Mouse (Mus musculus): ENCODE data around the gene Hyls1.

Gene Hyls1

GRCm38 (mm10) chr9:35556494-35557102, 13.6 kb downstream of the Hyls1 start:
- peak; percentile 40; the same call in 1 of the 2 replicates for TF ChIP-seq GATA4 (IDR thresholded peaks at IDR 0.05; ENCODE audit: insufficient replicate concordance, low read length)

DNA sequence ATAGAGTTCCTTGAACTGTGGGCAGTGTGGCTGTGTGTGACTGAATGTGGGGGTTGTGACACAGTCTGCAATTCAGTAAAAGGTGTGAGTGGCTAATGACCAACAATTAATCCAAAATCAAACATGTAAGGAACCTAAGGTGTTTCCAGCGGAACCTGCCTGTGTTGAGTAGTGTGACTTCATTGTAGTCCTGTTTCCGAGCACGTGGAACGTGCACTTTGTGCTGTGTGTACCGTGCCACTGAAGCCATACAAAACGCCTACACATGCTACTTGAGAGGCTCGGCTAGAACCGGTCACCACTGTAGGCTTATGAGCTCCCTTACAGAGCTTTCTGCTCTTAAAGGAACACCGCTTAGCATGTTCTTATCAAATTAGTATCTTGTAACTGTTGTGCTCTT, 21.7 kb downstream of the Hyls1 start:
- no peak for TF ChIP-seq GATA4 (IDR thresholded peaks at IDR 0.05; ENCODE audit: insufficient replicate concordance, low read length)

DNA sequence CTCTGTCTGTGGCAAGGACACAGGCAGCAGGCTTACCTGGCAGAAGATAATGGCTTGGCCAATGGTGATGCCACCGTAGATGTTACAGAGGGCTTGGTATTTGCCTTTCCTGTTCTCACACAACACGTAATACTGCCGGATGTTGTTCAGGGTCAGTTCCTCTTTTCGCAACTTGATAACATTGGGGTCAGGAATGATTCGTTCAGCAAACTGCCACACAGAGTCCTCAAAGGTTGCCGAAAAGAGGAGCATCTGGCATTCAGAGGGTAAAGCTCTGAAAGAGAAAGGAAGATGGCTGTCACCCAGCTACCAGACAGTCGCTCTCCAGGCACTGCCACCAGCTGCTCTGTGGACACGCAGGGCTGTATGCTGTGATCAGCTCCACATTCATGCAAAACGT, 23.5 kb downstream of the Hyls1 start:
- no peak for TF ChIP-seq GATA4 (IDR thresholded peaks at IDR 0.05; ENCODE audit: insufficient replicate concordance, low read length)

DNA sequence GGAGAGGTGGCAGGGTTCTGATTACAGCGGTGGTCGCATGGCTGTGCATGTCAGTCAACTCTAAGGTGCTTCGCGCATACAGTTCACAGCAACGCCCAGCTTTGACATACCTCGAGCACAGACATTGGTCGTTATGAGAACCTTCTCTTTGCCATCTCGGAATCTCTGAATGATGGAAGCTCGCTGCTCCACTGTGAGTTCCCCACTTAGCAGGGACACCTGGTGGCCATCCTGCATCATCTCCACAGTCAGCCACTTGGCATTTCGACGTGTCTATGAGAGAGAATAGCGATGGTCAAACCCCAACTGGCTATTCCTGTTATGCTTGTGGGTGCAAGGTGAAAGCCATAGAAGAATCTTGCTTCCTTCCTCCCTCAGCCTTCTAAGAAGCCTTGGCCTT, 24.5 kb downstream of the Hyls1 start:
- TF ChIP-seq GATA4 (IDR thresholded peaks at IDR 0.05; ENCODE audit: insufficient replicate concordance, low read length) = no peak

GRCm38 (mm10) chr9:35544666-35545065, 25.5 kb downstream of the Hyls1 start:
- no peak for TF ChIP-seq GATA4 (IDR thresholded peaks at IDR 0.05; ENCODE audit: insufficient replicate concordance, low read length)

- no peak for TF ChIP-seq GATA4 (IDR thresholded peaks at IDR 0.05; ENCODE audit: insufficient replicate concordance, low read length)
Observed at GRCm38 (mm10) chr9:35543099-35543860, 26.9 kb downstream of the Hyls1 start.

GRCm38 (mm10) chr9:35541941-35542340, 28.3 kb downstream of the Hyls1 start:
- TF ChIP-seq GATA4 (IDR thresholded peaks at IDR 0.05; ENCODE audit: insufficient replicate concordance, low read length) = no peak

GRCm38 (mm10) chr9:35541488-35541887, 28.7 kb downstream of the Hyls1 start:
- TF ChIP-seq GATA4 (IDR thresholded peaks at IDR 0.05; ENCODE audit: insufficient replicate concordance, low read length) = no peak

- TF ChIP-seq GATA4 (IDR thresholded peaks at IDR 0.05; ENCODE audit: insufficient replicate concordance, low read length) = no peak
Observed at GRCm38 (mm10) chr9:35541024-35541423, 29.2 kb downstream of the Hyls1 start.

GRCm38 (mm10) chr9:35539001-35539750, 31.0 kb downstream of the Hyls1 start:
- TF ChIP-seq GATA4 (IDR thresholded peaks at IDR 0.05; ENCODE audit: insufficient replicate concordance, low read length) = no peak

DNA sequence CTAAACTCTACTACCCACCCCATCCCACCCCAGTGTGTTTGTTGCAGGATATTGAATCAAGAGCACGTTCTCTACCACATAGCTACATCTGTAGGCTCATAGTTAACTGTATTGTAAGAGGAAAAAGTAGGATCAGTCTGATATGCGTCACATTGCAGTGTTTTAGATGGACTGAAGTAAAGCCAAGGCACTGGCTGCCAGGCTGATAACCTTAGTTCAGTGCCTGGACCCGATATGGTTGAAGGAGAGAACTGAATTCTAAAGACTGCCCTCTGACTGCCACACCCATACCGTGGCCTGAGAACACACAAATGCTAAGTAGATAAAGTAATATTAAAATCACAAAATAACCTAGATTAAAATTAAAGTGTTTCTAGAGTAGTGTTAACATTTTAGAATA, 34.3 kb downstream of the Hyls1 start:
- TF ChIP-seq GATA4 (IDR thresholded peaks at IDR 0.05; ENCODE audit: insufficient replicate concordance, low read length) = no peak

DNA sequence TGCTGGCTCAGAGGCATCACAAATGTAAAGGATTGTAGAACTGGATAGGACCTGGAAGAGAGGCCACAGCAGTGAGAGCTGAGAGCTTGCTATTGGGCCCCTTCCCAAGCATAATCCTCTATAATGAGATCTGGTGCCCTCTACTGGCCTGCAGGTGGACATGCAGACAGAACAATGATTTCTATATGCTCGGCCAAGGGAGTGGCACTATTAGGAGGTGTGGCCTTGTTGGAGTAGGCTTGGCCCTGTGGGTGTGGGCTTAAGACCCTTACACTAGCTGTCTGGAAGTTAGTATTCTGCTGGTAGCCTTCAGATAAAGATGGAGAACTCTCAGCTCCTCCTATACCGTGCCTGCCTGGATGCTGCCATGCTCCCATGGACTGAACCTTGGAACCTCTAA, 35.1 kb downstream of the Hyls1 start:
- TF ChIP-seq GATA4 (IDR thresholded peaks at IDR 0.05; ENCODE audit: insufficient replicate concordance, low read length) = no peak

DNA sequence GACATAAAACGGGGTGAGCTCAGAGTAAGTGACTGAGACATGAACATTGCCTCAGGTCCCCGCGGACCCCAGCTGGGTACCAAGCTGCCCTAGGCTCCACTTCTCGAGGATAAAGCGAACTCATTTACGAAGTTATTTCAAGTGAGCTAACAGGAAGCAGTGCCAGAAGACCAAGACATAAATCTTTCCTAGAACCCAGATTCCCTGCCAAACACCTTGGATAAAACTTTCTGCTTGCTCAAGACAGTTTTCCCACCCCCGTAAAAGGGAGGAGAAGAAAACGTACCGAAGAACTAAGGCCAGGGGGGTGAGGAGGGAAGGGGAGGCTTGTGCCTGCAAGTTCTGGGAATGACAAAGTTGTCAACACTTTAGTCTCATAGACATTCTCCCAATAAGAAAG, 36.9 kb downstream of the Hyls1 start:
- TF ChIP-seq GATA4 (IDR thresholded peaks at IDR 0.05; ENCODE audit: insufficient replicate concordance, low read length) = no peak

- TF ChIP-seq GATA4 (IDR thresholded peaks at IDR 0.05; ENCODE audit: insufficient replicate concordance, low read length) = no peak
Observed at GRCm38 (mm10) chr9:35529796-35530195, 40.4 kb downstream of the Hyls1 start.

GRCm38 (mm10) chr9:35529141-35529540, 41.1 kb downstream of the Hyls1 start:
- no peak for TF ChIP-seq GATA4 (IDR thresholded peaks at IDR 0.05; ENCODE audit: insufficient replicate concordance, low read length)

GRCm38 (mm10) chr9:35523941-35524411, 46.2 kb downstream of the Hyls1 start:
- no peak for TF ChIP-seq GATA4 (IDR thresholded peaks at IDR 0.05; ENCODE audit: insufficient replicate concordance, low read length)
